Comparison of ENCODE assay signal across 8 mouse cellular contexts in the genomic region with DNA sequence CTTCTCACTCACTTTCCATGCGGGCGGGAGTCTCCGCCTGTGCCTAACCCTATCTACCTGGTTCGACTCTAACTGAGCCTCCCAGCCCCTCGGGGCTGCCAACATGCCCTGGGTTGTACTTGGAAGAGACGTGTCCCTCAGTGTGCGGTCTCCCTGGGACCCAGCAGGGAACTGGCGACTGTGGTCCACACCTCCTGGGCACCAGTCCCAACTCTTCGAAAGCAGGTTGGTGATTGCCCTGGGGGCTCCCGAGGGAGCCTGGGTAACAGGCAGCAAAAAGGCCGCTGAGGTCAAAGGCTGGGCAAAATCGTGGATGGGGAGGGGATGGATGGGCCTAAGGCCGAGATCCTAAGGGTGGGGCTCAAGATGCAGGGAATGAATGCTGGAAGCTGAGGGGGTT. TPM values are rescaled to one million over a fixed set of nuclear protein-coding genes. Genes with fewer than 3 reads are reported as not detected.
DNase-seq lines count a peak whose midpoint lies in the region; ATAC-seq and TF ChIP-seq lines count a peak whose summit lies in the region.

No protein-coding gene starts in this region.

- no peak for TF ChIP-seq CTCF in kidney, adult 2 months (conservative IDR thresholded peaks at IDR 0.05; ENCODE audit: insufficient read depth, insufficient read length, low read depth, low read length)

- H3K4me1 ChIP-seq in kidney, adult 2 months (ENCODE audit: control insufficient read depth, insufficient read depth, low read length): peaks cover 7% of the 10 kb centered on the region; the same call in 1 of the 2 replicates
- H3K4me1 ChIP-seq in brown adipose tissue, adult 24 weeks (ENCODE audit: control insufficient read depth, insufficient read depth, insufficient read length, low read length): peaks cover 17% of the 10 kb centered on the region
- H3K4me1 ChIP-seq in heart, embryonic 16.5 days (ENCODE audit: control insufficient read depth, insufficient read depth, low read length): peaks cover 15% of the 10 kb centered on the region

- H3K4me3 ChIP-seq in kidney, adult 2 months (ENCODE audit: insufficient read depth, low read depth, low read length): peak overlapping the region; percentile 67
- H3K4me3 ChIP-seq in brown adipose tissue, adult 24 weeks (ENCODE audit: insufficient read depth, low read depth, low read length): peak overlapping the region; percentile 86
- peak overlapping the region; percentile 89 for H3K4me3 ChIP-seq in heart, embryonic 16.5 days (ENCODE audit: low read length)

- peak overlapping the region; percentile 92 for H3K9ac ChIP-seq in heart, embryonic 16.5 days (ENCODE audit: low read length)

- no peak for TF ChIP-seq POLR2A in kidney, adult 2 months (IDR thresholded peaks at IDR 0.05; ENCODE audit: low read depth, low read length)

- H3K4me2 ChIP-seq in heart, embryonic 16.5 days (ENCODE audit: low read depth, low read length): peak overlapping the region; percentile 75

- ATAC-seq in heart, embryonic 16.5 days (replicated peaks; ENCODE audit: extremely low read depth, insufficient read depth, low FRiP score): no peak
- no peak for ATAC-seq in erythroid progenitor cell, adult 5-6 weeks (replicated peaks; ENCODE audit: low FRiP score, poor library complexity, severe bottlenecking)

- H3K36me3 ChIP-seq in kidney, adult 2 months (ENCODE audit: control insufficient read depth, insufficient read depth, low read length): no peaks in the 10 kb centered on the region
- H3K36me3 ChIP-seq in heart, embryonic 16.5 days (ENCODE audit: control insufficient read depth, insufficient read depth): no peaks in the 10 kb centered on the region

- no peaks in the 10 kb centered on the region for H3K27me3 ChIP-seq in kidney, adult 2 months (replicated peaks; ENCODE audit: control insufficient read depth, insufficient read depth, low read length)
- H3K27me3 ChIP-seq in heart, embryonic 16.5 days (ENCODE audit: control insufficient read depth, insufficient read depth, low read length): no peaks in the 10 kb centered on the region

- no peak overlapping the region for H3K27ac ChIP-seq in kidney, adult 2 months (ENCODE audit: insufficient read depth, low read depth, low read length)
- H3K27ac ChIP-seq in brown adipose tissue, adult 24 weeks (replicated peaks; ENCODE audit: low read depth, low read length): peak overlapping the region; percentile 87
- no peak overlapping the region for H3K27ac ChIP-seq in heart, embryonic 16.5 days (ENCODE audit: low read length)

- WGBS in kidney, adult 2 months: 52% methylated on average over 13 of the region's 13 CpGs
- 63% methylated on average over 13 of the region's 13 CpGs for WGBS in heart, embryonic 16.5 days

- H3K9me3 ChIP-seq in heart, embryonic 16.5 days (replicated peaks; ENCODE audit: control insufficient read depth, low read length): no peaks in the 10 kb centered on the region

- DNase-seq in kidney, adult 2 months: peak; percentile 16
- no peak for DNase-seq in kidney, adult 8-10 months
- peak; percentile 17 for DNase-seq in lung, postnatal 36 days
- DNase-seq in left cerebral cortex, adult 8-10 months (ENCODE audit: low spot score in 2 of 2): no peak
- DNase-seq in c-Kit-positive CD71-positive TER-119-positive erythroid progenitor cells, embryonic 14.5 days (ENCODE audit: low spot score): no peak

RNA-seq across cellular contexts. Expression of gene Dpp9, which starts 1.0 kb away (rescaled TPM):
- polyA plus RNA-seq in kidney, adult 2 months (2012; rRNA removed): 35.6 and 40.9 TPM in 2 replicates
- 7.7 and 9.2 TPM in 2 replicates for polyA plus RNA-seq in brown adipose tissue, adult 24 weeks (2012; ENCODE audit: insufficient read depth, insufficient read length, missing spikeins)
- polyA plus RNA-seq in heart, embryonic 16.5 days (2015; fragmentation: Nextera tagmentation; extraction: Ambion mirVana): 23.4 and 26.4 TPM in 2 replicates
- total RNA-seq in erythroid progenitor cell, adult 5-6 weeks (2015; ENCODE audit: low replicate concordance): 5.8 and 11.7 TPM in 2 replicates
- total RNA-seq in erythroid progenitor cell, adult 5-6 weeks (2017; ENCODE audit: low replicate concordance): 6.5 and 8.9 TPM in 2 replicates
- 10 to 100 TPM; 56.1 to 61.3 (median 59.8) TPM for total RNA-seq in left cerebral cortex, adult 8-10 months (2022)

RNA-seq across cellular contexts. Expression of gene Mydgf, which starts 34.0 kb away (rescaled TPM):
- polyA plus RNA-seq in kidney, adult 2 months (2012; rRNA removed): 60.6 and 71.7 TPM in 2 replicates
- polyA plus RNA-seq in brown adipose tissue, adult 24 weeks (2012; ENCODE audit: insufficient read depth, insufficient read length, missing spikeins): 30.8 and 30.9 TPM in 2 replicates
- polyA plus RNA-seq in heart, embryonic 16.5 days (2015; fragmentation: Nextera tagmentation; extraction: Ambion mirVana): 69.9 and 75.1 TPM in 2 replicates
- total RNA-seq in erythroid progenitor cell, adult 5-6 weeks (2015; ENCODE audit: low replicate concordance): 9.6 and 11.2 TPM in 2 replicates
- total RNA-seq in erythroid progenitor cell, adult 5-6 weeks (2017; ENCODE audit: low replicate concordance): 5.6 and 6.8 TPM in 2 replicates
- 10 to 100 TPM; 36.8 to 38.3 (median 37.5) TPM for total RNA-seq in left cerebral cortex, adult 8-10 months (2022)

RNA-seq across cellular contexts. Expression of gene Fem1a, which starts 38.9 kb away (rescaled TPM):
- 23.7 and 28.2 TPM in 2 replicates for polyA plus RNA-seq in kidney, adult 2 months (2012; rRNA removed)
- polyA plus RNA-seq in brown adipose tissue, adult 24 weeks (2012; ENCODE audit: insufficient read depth, insufficient read length, missing spikeins): 16.3 and 18.4 TPM in 2 replicates
- 25.6 and 26.9 TPM in 2 replicates for polyA plus RNA-seq in heart, embryonic 16.5 days (2015; fragmentation: Nextera tagmentation; extraction: Ambion mirVana)
- total RNA-seq in erythroid progenitor cell, adult 5-6 weeks (2015; ENCODE audit: low replicate concordance): 7.2 and 8.4 TPM in 2 replicates
- 5.7 and 7.6 TPM in 2 replicates for total RNA-seq in erythroid progenitor cell, adult 5-6 weeks (2017; ENCODE audit: low replicate concordance)
- 10 to 100 TPM; 33.1 to 34.5 (median 33.8) TPM for total RNA-seq in left cerebral cortex, adult 8-10 months (2022)

RNA-seq across cellular contexts. Expression of gene Tnfaip8l1, which starts 55.4 kb away (rescaled TPM):
- polyA plus RNA-seq in kidney, adult 2 months (2012; rRNA removed): 1.7 and 2.7 TPM in 2 replicates
- polyA plus RNA-seq in brown adipose tissue, adult 24 weeks (2012; ENCODE audit: insufficient read depth, insufficient read length, missing spikeins): 0.36 and 1.4 TPM in 2 replicates
- polyA plus RNA-seq in heart, embryonic 16.5 days (2015; fragmentation: Nextera tagmentation; extraction: Ambion mirVana): 8.2 and 9.0 TPM in 2 replicates
- 1.3 and 1.4 TPM in 2 replicates for total RNA-seq in erythroid progenitor cell, adult 5-6 weeks (2015; ENCODE audit: low replicate concordance)
- 0.26 and 1.6 TPM in 2 replicates for total RNA-seq in erythroid progenitor cell, adult 5-6 weeks (2017; ENCODE audit: low replicate concordance)
- 1 to 10 TPM; 6.1 to 8.9 (median 7.1) TPM for total RNA-seq in left cerebral cortex, adult 8-10 months (2022)

RNA-seq across cellular contexts. Expression of gene Ticam1, which starts 58.9 kb away (rescaled TPM):
- polyA plus RNA-seq in kidney, adult 2 months (2012; rRNA removed): 33.3 and 34.7 TPM in 2 replicates
- 9.2 and 10.5 TPM in 2 replicates for polyA plus RNA-seq in brown adipose tissue, adult 24 weeks (2012; ENCODE audit: insufficient read depth, insufficient read length, missing spikeins)
- polyA plus RNA-seq in heart, embryonic 16.5 days (2015; fragmentation: Nextera tagmentation; extraction: Ambion mirVana): 7.6 and 8.6 TPM in 2 replicates
- total RNA-seq in erythroid progenitor cell, adult 5-6 weeks (2015; ENCODE audit: low replicate concordance): 4.0 and 4.6 TPM in 2 replicates
- 1.4 and 2.6 TPM in 2 replicates for total RNA-seq in erythroid progenitor cell, adult 5-6 weeks (2017; ENCODE audit: low replicate concordance)
- total RNA-seq in left cerebral cortex, adult 8-10 months (2022): 1 to 10 TPM; 5.7 to 8.4 (median 6.5) TPM

Comparison
In these comparisons a context has a peak if more than half of its experiments do, and no peak if none do; other contexts are left out.
1. DNase-seq: peak in kidney, adult 2 months (single experiment) and lung, postnatal 36 days (single experiment); none in kidney, adult 8-10 months (0 of 2), left cerebral cortex, adult 8-10 months (0 of 2) and c-Kit-positive CD71-positive TER-119-positive erythroid progenitor cells, embryonic 14.5 days (single experiment).
2. Peak in every context shown above with its lines, with median percentiles within 50 percentile points of each other: H3K4me3 ChIP-seq.